Mouse (Mus musculus) ES-E14 (cell line): ENCODE data around the gene Rps3. TPM values are rescaled to one million over a fixed set of nuclear protein-coding genes. Genes with fewer than 3 reads are reported as not detected.

Source experiments
- DNase-seq: peaks from one replicate; pipeline ENCODE4 v3.0.0-alpha.2; 2013; ENCODE audit warnings: low read depth, low spot score
- H3K27ac ChIP-seq: 2 replicates; pipeline ENCODE4 v1.5.1; 2012; ENCODE audit warnings: low read depth, mild to moderate bottlenecking, low read length, moderate library complexity, mixed read lengths; ENCODE audit not compliant: poor library complexity, insufficient read depth, severe bottlenecking
- H3K36me3 ChIP-seq: 2 replicates; pipeline ENCODE4 v1.6.1; 2012; ENCODE audit warnings: mild to moderate bottlenecking, low read length, moderate library complexity, mixed read lengths; ENCODE audit not compliant: control insufficient read depth, poor library complexity, insufficient read depth, severe bottlenecking
- H3K4me1 ChIP-seq, 2 experiments: fragments of 150-350 bp in 1 of 2; sonication (generic) in 1 of 2; 2 replicates each; pipeline ENCODE4 v1.6.1; 2012; ENCODE audit warnings: low read length in 2 of 2, mild to moderate bottlenecking in 1 of 2, mixed read lengths in 1 of 2; ENCODE audit not compliant: control insufficient read depth in 2 of 2, insufficient read depth in 2 of 2, poor library complexity in 1 of 2
- H3K4me3 ChIP-seq, 2 experiments: fragments of 150-350 bp in 1 of 2; sonication (generic) in 1 of 2; 2 replicates each; pipeline ENCODE4 v1.5.1; 2012; ENCODE audit warnings: low read length in 2 of 2, low read depth in 1 of 2, mild to moderate bottlenecking in 1 of 2, mixed read lengths in 1 of 2; ENCODE audit not compliant: insufficient read depth in 1 of 2, poor library complexity in 1 of 2, severe bottlenecking in 1 of 2
- H3K9ac ChIP-seq: 2 replicates; pipeline ENCODE4 v1.6.1; 2012; ENCODE audit warnings: low read depth, mild to moderate bottlenecking, low read length, mixed read lengths; ENCODE audit not compliant: poor library complexity, insufficient read depth, severe bottlenecking
- H3K9me3 ChIP-seq: fragments of 150-350 bp; sonication (generic); 2 replicates; pipeline ENCODE4 v1.6.1; 2012; ENCODE audit warnings: low read depth, mild to moderate bottlenecking, low read length; ENCODE audit not compliant: control insufficient read depth, insufficient read depth
- CHD2 ChIP-seq: IDR thresholded peaks from 2 replicates; pipeline ENCODE4 v1.6.1; 2014; ENCODE audit warnings: mild to moderate bottlenecking, low read depth, low read length, inconsistent platforms
- HCFC1 ChIP-seq: IDR thresholded peaks from 2 replicates; pipeline ENCODE4 v1.6.1; 2012; ENCODE audit warnings: low read length, inconsistent platforms, borderline replicate concordance; ENCODE audit not compliant: insufficient read depth
- MAFK ChIP-seq: IDR thresholded peaks from 2 replicates; pipeline ENCODE4 v1.6.1; 2014; ENCODE audit warnings: mild to moderate bottlenecking, low read depth, low read length, inconsistent platforms; ENCODE audit not compliant: insufficient read depth
- ZC3H11A ChIP-seq: IDR thresholded peaks from 2 replicates; pipeline ENCODE4 v1.6.1; 2012; ENCODE audit warnings: low read depth, mild to moderate bottlenecking, inconsistent platforms, low read length, borderline replicate concordance
- ZNF384 ChIP-seq: IDR thresholded peaks from 2 replicates; pipeline ENCODE4 v1.6.1; 2012; ENCODE audit warnings: low read depth, low read length, inconsistent platforms
- in situ Hi-C, 2 experiments: fragments of 600-800 bp; cut with MboI; formaldehyde crosslinking; loops; one replicate each; pipeline ENCODE4 v1.15.1; 2025; ENCODE audit warnings: low sequenced_read_pairs in 2 of 2, inconsistent platforms in 1 of 2; ENCODE audit not compliant: unreplicated experiment in 2 of 2
- total RNA-seq: library from RNA; depleted of rRNA; stranded (reverse); fragments of 300-350 nt; gene quantifications from 2 replicates; pipeline ENCODE4 v1.2.3, GENCODE M21; 2012

Rps3 gene
- total RNA-seq, 1 experiment: 1,655 TPM

GRCm38 (mm10) chr7:99441534-99442072 lies 41.9 kb downstream of the Rps3 start:
- no peak for DNase-seq
- H3K36me3 ChIP-seq: no peaks in the 10 kb centered on the region
- H3K9ac ChIP-seq: no peak overlapping the region
- no peak for TF ChIP-seq CHD2
- no peak for TF ChIP-seq HCFC1
- TF ChIP-seq MAFK: no peak
- no peak for TF ChIP-seq ZNF384
- no peak for TF ChIP-seq ZC3H11A
- peaks cover under 1 to 11% of the 10 kb centered on the region in 2 experiments; a peak in 3 of 4 replicates for H3K4me1 ChIP-seq
- no peak overlapping the region for H3K4me3 ChIP-seq
- H3K9me3 ChIP-seq: no peaks in the 10 kb centered on the region
- in situ Hi-C loops: no loop called here
- H3K27ac ChIP-seq: no peak overlapping the region

GRCm38 (mm10) chr7:99438881-99439280 lies 44.7 kb downstream of the Rps3 start:
- H3K27ac ChIP-seq: no peak overlapping the region
- TF ChIP-seq ZNF384 (no peak), HCFC1 (no peak), MAFK (no peak), ZC3H11A (no peak), CHD2 (no peak)
- in situ Hi-C loops: no loop called here
- DNase-seq: no peak
- H3K4me3 ChIP-seq: no peak overlapping the region
- H3K36me3 ChIP-seq: no peaks in the 10 kb centered on the region
- no peak overlapping the region for H3K9ac ChIP-seq
- H3K4me1 ChIP-seq: peaks cover 4 to 11% of the 10 kb centered on the region in 2 experiments
- H3K9me3 ChIP-seq: no peaks in the 10 kb centered on the region

GRCm38 (mm10) chr7:99436530-99436929 lies 47.0 kb downstream of the Rps3 start:
- H3K4me3 ChIP-seq: no peak overlapping the region
- in situ Hi-C loops: no loop called here
- H3K4me1 ChIP-seq: peaks cover 4 to 8% of the 10 kb centered on the region in 2 experiments
- H3K9me3 ChIP-seq: no peaks in the 10 kb centered on the region
- no peak overlapping the region for H3K9ac ChIP-seq
- H3K27ac ChIP-seq: no peak overlapping the region
- TF ChIP-seq ZNF384 (no peak), ZC3H11A (no peak), CHD2 (no peak), HCFC1 (no peak), MAFK (no peak)
- no peaks in the 10 kb centered on the region for H3K36me3 ChIP-seq
- DNase-seq: no peak

- H3K36me3 ChIP-seq: no peaks in the 10 kb centered on the region
- no peak overlapping the region for H3K9ac ChIP-seq
- DNase-seq: no peak
- no peak overlapping the region for H3K4me3 ChIP-seq
- in situ Hi-C loops: no loop called here
- no peak overlapping the region for H3K27ac ChIP-seq
- peaks cover 4 to 10% of the 10 kb centered on the region in 2 experiments; a peak in 3 of 4 replicates for H3K4me1 ChIP-seq
- TF ChIP-seq CHD2 (no peak), HCFC1 (no peak), MAFK (no peak), ZNF384 (no peak), ZC3H11A (no peak)
- no peaks in the 10 kb centered on the region for H3K9me3 ChIP-seq
Observed at GRCm38 (mm10) chr7:99434672-99435250, 48.8 kb downstream of the Rps3 start.
